Mouse (Mus musculus): ENCODE data around the gene Gsap.
"Not testable (repeated sequence)": the region's sequence is repeated elsewhere in the genome, so short reads cannot be mapped to it uniquely, and the experiment has no call there.

The Gsap gene

DNA sequence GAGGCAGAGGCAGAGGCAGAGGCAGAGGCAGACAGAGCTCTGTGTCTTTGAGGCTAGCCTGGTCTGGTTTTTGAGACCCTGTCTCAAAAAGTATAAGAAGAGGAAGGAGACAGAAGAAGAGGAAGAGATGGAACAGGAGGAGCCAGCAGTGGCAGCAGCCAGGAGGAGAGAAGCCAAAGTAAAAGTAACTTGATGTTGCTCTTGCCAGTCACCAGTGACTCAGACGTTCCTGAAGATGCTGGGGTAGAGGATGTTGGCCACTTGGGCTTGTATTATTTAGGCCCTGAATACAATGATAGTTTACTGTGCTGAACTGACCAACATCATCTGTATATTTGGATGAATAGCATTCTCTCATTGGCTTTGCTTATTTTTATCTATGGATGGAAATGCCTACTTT lies 142.5 kb downstream of the Gsap start:
- DNase-seq (ENCODE audit: low spot score in 2 of 2) = no peak

DNA sequence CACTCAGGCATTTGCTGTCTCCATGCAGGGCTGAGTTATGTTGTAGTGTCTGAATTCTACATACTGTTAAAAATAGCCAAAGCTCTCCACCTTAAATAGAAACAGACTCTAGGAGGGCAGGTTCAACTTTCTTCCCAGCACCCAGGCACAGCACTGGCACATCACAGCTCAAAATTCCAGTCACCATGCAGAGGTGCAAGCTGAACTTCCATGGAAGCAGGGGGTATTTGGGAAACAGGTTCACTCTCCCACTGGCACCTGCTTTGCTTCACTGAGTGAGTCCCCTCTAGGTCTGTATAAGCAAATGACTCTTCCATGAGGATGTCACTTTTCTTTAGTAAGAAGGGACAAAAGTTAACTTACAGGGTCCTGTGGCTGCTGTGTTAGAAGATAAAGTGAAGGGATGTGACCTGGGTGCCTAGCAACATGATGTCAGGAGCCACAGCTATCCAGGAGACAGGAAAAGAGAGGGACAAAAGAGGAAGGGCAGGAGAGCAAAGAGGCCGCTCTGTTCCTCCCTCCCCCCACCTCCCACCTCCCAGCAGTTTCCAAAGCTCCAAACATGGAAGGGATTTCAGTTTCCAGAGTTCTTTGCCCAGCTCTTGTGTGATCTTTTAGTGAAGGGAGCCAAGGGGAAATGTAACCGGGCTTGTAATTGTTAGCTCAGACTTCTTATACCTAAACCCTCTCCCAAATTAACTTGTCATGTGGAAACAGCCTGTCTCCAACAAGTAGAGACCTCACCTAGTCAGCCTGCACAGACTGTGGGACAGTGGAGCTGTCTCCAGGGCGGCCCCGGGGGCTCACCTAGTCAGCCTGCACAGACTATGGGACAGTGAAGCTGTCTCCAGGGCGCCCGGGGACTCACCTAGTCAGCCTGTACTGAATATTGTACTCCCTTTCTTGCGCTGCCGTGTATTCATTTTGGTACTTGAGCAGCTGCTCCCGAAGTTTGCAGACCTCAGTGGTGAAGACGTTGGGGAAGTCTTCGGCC lies 143.9 kb downstream of the Gsap start:
- DNase-seq (ENCODE audit: low spot score in 2 of 2) = no peak

DNA sequence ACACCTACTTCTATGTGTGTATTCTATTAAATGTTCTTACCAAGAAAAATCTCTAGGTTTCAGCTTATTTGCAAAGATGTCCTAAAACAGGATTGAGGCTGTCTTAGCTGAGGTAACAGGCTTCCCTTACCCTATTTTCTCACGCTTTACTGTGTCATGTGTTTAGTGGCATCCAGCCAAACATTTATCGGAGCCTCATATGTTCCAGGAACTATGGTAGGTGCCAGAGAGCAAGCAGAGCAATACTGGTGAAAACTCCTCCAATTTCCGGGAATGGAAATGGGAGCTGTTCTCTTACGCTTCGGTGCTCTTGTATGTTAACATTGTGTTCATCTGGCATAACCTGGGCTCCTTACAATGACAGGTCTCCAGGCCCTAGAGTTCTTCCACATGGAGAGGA lies 145.6 kb downstream of the Gsap start:
- DNase-seq (ENCODE audit: low spot score in 2 of 2) = no peak

GRCm38 (mm10) chr5:21332119-21332518 lies 146.1 kb downstream of the Gsap start:
- DNase-seq (ENCODE audit: low spot score in 2 of 2) = no peak

- not testable (repeated sequence) for DNase-seq (ENCODE audit: low spot score in 2 of 2)
Observed at GRCm38 (mm10) chr5:21342265-21342664, 156.2 kb downstream of the Gsap start.

DNA sequence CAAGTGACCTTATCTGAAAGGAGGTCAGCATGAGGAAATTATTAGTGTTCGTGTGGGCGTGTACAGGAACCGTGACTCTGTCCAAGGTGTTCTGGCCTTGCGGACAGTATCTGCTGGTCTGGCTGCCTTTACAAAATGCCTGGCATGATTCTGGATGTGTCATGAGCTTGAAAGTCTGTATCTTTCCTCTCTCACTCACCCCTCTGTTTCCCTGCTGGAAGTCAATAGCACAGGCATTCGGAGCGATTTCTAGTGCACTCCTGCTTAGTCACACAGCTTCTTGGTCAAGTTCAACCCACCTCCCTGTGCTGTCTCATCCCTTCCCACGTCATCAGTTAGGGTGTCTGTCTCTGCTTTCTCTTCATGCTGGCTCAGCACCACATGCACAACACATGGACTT lies 162.3 kb downstream of the Gsap start:
- DNase-seq (ENCODE audit: low spot score in 2 of 2) = no peak

- no peak for DNase-seq (ENCODE audit: low spot score in 2 of 2)
Observed at GRCm38 (mm10) chr5:21351678-21352077, 165.6 kb downstream of the Gsap start.

DNA sequence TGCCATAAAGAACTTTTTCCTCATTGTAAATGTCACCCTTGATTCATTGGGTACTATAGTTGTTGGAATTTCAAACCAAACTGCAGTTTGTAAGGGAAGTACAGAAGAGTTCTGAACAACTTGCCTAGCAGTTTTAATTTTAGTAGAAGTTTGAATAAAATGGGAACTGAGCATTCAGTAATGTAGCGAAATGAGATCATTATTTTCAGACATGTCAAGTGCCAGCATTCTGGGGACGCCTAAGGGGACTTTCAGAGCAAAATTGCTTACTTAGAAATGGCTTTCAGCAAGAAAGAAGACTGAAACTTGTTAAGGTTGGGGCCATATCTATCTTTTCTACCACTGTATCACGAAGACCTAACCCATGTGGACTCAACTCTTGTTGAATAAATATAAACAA lies 172.6 kb downstream of the Gsap start:
- DNase-seq (ENCODE audit: low spot score in 2 of 2) = no peak

- DNase-seq (ENCODE audit: low spot score in 2 of 2) = no peak
Observed at GRCm38 (mm10) chr5:21363343-21363742, 177.3 kb downstream of the Gsap start.
